Mouse (Mus musculus): Measurements from ENCODE around the gene Lias.

GRCm38 (mm10) chr5:65448941-65449340 lies 57.6 kb downstream of the Lias start:
- no peak for TF ChIP-seq TAL1 (IDR thresholded peaks at IDR 0.05; ENCODE audit: low read length)
- no peak for TF ChIP-seq GATA1 (IDR thresholded peaks at IDR 0.05; ENCODE audit: low read length)

Data from erythroblast, embryonic 14.5 days (primary cell).